Mouse (Mus musculus) intestine, embryonic 15.5 days (tissue): Measurements from ENCODE around the gene Gpa33. TPM values are rescaled to one million over a fixed set of nuclear protein-coding genes. Genes with fewer than 3 reads are reported as not detected.

ENCODE experiments used
- polyA plus RNA-seq: library from polyadenylated mRNA; unstranded; fragments of >200 nt; fragmentation: Nextera tagmentation; extraction: Ambion mirVana; gene quantifications from 2 replicates; pipeline ENCODE4 v1.2.1, GENCODE M21; 2015

Gpa33 gene
- polyA plus RNA-seq, 1 experiment from 2014 or later = 60.2 TPM

Other genes with a start within 250 kb of the Gpa33 start
- gene Pou2f1, start 127.6 kb upstream of the Gpa33 start, polyA plus RNA-seq = 10.0 and 10.1 TPM in 2 replicates
- gene Dusp27, start 2.3 kb upstream of the Gpa33 start, polyA plus RNA-seq = 1.8 TPM in 2 replicates
- not detected in 2 replicates for gene Mael, start 108.5 kb downstream of the Gpa33 start, polyA plus RNA-seq
- 0.67 and 0.81 TPM in 2 replicates for gene Ildr2, start 123.9 kb downstream of the Gpa33 start, polyA plus RNA-seq
- gene Tada1, start 248.9 kb downstream of the Gpa33 start, polyA plus RNA-seq = 41.5 and 41.7 TPM in 2 replicates